Mouse (Mus musculus): ENCODE data around the gene Camkmt.

- TF ChIP-seq HCFC1 (IDR thresholded peaks at IDR 0.05; ENCODE audit: borderline replicate concordance, insufficient read depth, low read length) (no peak), CHD2 (IDR thresholded peaks at IDR 0.05; ENCODE audit: low read depth, low read length) (no peak), ZC3H11A (IDR thresholded peaks at IDR 0.05; ENCODE audit: borderline replicate concordance, low read depth, low read length) (no peak)
Observed at GRCm38 (mm10) chr17:85393891-85394321, 303.6 kb downstream of the Camkmt start.

Data from ES-E14 (cell line).